Mouse (Mus musculus) spleen, adult 2 months (tissue): Measurements from ENCODE around the gene Tpsab1.

Experiments used
- CTCF ChIP-seq: fragments of 200-500 bp; IDR thresholded peaks from 2 replicates; pipeline ENCODE4 v1.5.1; 2011; ENCODE audit warnings: mild to moderate bottlenecking, inconsistent platforms; ENCODE audit not compliant: insufficient read depth, insufficient read length, insufficient replicate concordance; ENCODE audit errors: extremely low read depth
- POLR2A ChIP-seq: fragments of 200-500 bp; IDR thresholded peaks from 2 replicates; pipeline ENCODE4 v1.6.1; 2011; ENCODE audit warnings: low read depth, low read length, inconsistent platforms

GRCm38 (mm10) chr17:25345462-25345861, at the start of gene Tpsab1:
- TF ChIP-seq CTCF, result no peak
- no peak for TF ChIP-seq POLR2A
